26 mouse cellular contexts compared by ENCODE assay signal in genomic region chrX:74003644-74004043, GRCm38 (mm10). TPM values are rescaled to one million over a fixed set of nuclear protein-coding genes. Genes with fewer than 3 reads are reported as not detected.
DNase-seq lines count a peak whose midpoint lies in the region; ATAC-seq and TF ChIP-seq lines count a peak whose summit lies in the region.
"Had no signal": no experiment of that assay in that cellular context is flagged by ENCODE, and none has a peak within 500 bp of the region (broad histone marks: within the 10 kb centered on the region; RNA-seq: fewer than 3 reads in every experiment).

No protein-coding gene starts in this region.

- TF ChIP-seq POLR2A in ES-Bruce4 (IDR thresholded peaks at IDR 0.05; ENCODE audit: insufficient read depth, low read length): no peak

- no peak for TF ChIP-seq EP300 in ES-Bruce4 (IDR thresholded peaks at IDR 0.05; ENCODE audit: insufficient read depth, low read depth, low read length)

- peak overlapping the region; percentile 73 for H3K27ac ChIP-seq in ES-Bruce4 (ENCODE audit: insufficient read depth, low read length)
- H3K27ac ChIP-seq: forebrain, embryonic 10.5 days; forebrain, embryonic 13.5 days; gastrocnemius, adult 2 months; heart, adult 2 months; heart, embryonic 10.5 days; heart, embryonic 13.5 days; hindbrain, embryonic 12.5 days; intestine, embryonic 15.5 days had no signal

- 0 out of 2 replicates have a peak, but pooled peaks have one; percentile 50 for ATAC-seq in common myeloid progenitor, adult 5-6 weeks (replicated peaks; ENCODE audit: low read depth, poor library complexity, severe bottlenecking)
- 0 out of 2 replicates have a peak, but pooled peaks have one; percentile 45 for ATAC-seq in megakaryocyte, adult 5-6 weeks (ENCODE audit: poor library complexity, severe bottlenecking)
- ATAC-seq: activated CD4-positive, CD25-positive, alpha-beta regulatory T cell, adult 4 months; forebrain, embryonic 13.5 days; forebrain, embryonic 16.5 days; hindbrain, embryonic 16.5 days; intestine, embryonic 15.5 days had no signal

- H3K4me1 ChIP-seq in ES-Bruce4 (ENCODE audit: control insufficient read depth, insufficient read depth, low read length): no peaks in the 10 kb centered on the region
- H3K4me1 ChIP-seq: heart, embryonic 10.5 days; intestine, embryonic 15.5 days had no signal

- no peak overlapping the region for H3K9ac ChIP-seq in ES-Bruce4 (ENCODE audit: low read depth, poor library complexity, severe bottlenecking)
- H3K9ac ChIP-seq: forebrain, embryonic 13.5 days; heart, embryonic 13.5 days; hindbrain, embryonic 12.5 days; intestine, embryonic 15.5 days had no signal

- H3K27me3 ChIP-seq in ES-Bruce4 (ENCODE audit: control insufficient read depth, insufficient read depth, low read length, poor library complexity, severe bottlenecking): no peaks in the 10 kb centered on the region
- H3K27me3 ChIP-seq: forebrain, embryonic 13.5 days; heart, embryonic 13.5 days; hindbrain, embryonic 12.5 days; intestine, embryonic 15.5 days had no signal

- H3K36me3 ChIP-seq in ES-Bruce4 (ENCODE audit: control insufficient read depth, insufficient read depth, low read length, poor library complexity, severe bottlenecking): no peaks in the 10 kb centered on the region
- H3K36me3 ChIP-seq: forebrain, embryonic 10.5 days; heart, embryonic 10.5 days; heart, embryonic 13.5 days; hindbrain, embryonic 12.5 days; intestine, embryonic 15.5 days had no signal

- no peak for DNase-seq in cerebellum, postnatal 36 days
- DNase-seq in right cerebral cortex, postnatal 25 days: no peak
- no peak for DNase-seq in adrenal gland, adult 18-20 months (ENCODE audit: low spot score in 2 of 2)
- DNase-seq: adrenal gland, postnatal 10 days; adrenal gland, postnatal 36 days; cerebellum, adult 11 months; cerebellum, adult 2 months; cerebellum, adult 9-11 months; cerebellum, postnatal 25 days; gastrocnemius, adult 2 months; gastrocnemius, postnatal 14 days; heart, adult 2 months; heart, postnatal 14 days; kidney, adult 11 months had no signal

- no peak for TF ChIP-seq CTCF in ES-Bruce4 (IDR thresholded peaks at IDR 0.05; ENCODE audit: low read depth, low read length)

- no peak overlapping the region for H3K4me3 ChIP-seq in ES-Bruce4 (ENCODE audit: low read depth, low read length)
- H3K4me3 ChIP-seq: forebrain, embryonic 10.5 days; forebrain, embryonic 13.5 days; gastrocnemius, adult 2 months; heart, adult 2 months; heart, embryonic 10.5 days; heart, embryonic 13.5 days; hindbrain, embryonic 12.5 days; intestine, embryonic 15.5 days had no signal

- H3K9me3 ChIP-seq in ES-Bruce4 (replicated peaks; ENCODE audit: control insufficient read depth, insufficient read depth, low read length, poor library complexity, severe bottlenecking): no peaks in the 10 kb centered on the region
- H3K9me3 ChIP-seq: forebrain, embryonic 10.5 days; forebrain, embryonic 13.5 days; heart, embryonic 10.5 days; heart, embryonic 13.5 days; hindbrain, embryonic 12.5 days; intestine, embryonic 15.5 days had no signal

RNA-seq across cellular contexts. Expression of gene Irak1, which starts 20.1 kb away (rescaled TPM):
- 35.1 and 35.4 TPM in 2 replicates for polyA plus RNA-seq in ES-Bruce4 (2011; ENCODE audit: insufficient read depth, insufficient read length, low read depth, missing spikeins)
- 42.8 and 54.9 TPM in 2 replicates for total RNA-seq in common myeloid progenitor, adult 5-6 weeks (2017)
- 46.4 and 55.3 TPM in 2 replicates for total RNA-seq in megakaryocyte, adult 5-6 weeks (2015)
- 32.3 and 46.0 TPM in 2 replicates for total RNA-seq in megakaryocyte, adult 5-6 weeks (2017)
- 100 to 1,000 TPM; 116 to 120 TPM for total RNA-seq in adrenal gland, adult 18-20 months (2021)

RNA-seq across cellular contexts. Expression of gene Hcfc1, which starts 37.5 kb away (rescaled TPM):
- polyA plus RNA-seq in ES-Bruce4 (2011; ENCODE audit: insufficient read depth, insufficient read length, low read depth, missing spikeins): 91.4 and 96.4 TPM in 2 replicates
- 73.4 and 91.9 TPM in 2 replicates for total RNA-seq in common myeloid progenitor, adult 5-6 weeks (2017)
- 108 and 109 TPM in 2 replicates for total RNA-seq in megakaryocyte, adult 5-6 weeks (2015)
- 52.5 and 67.7 TPM in 2 replicates for total RNA-seq in megakaryocyte, adult 5-6 weeks (2017)
- total RNA-seq in adrenal gland, adult 18-20 months (2021): 10 to 100 TPM; 47.7 to 49.5 TPM
